Mouse (Mus musculus): ENCODE data around the gene Gm29609.
A peak's percentile ranks its signal among the peaks of the same experiment; 100 is the strongest.

Gene Gm29609

DNA sequence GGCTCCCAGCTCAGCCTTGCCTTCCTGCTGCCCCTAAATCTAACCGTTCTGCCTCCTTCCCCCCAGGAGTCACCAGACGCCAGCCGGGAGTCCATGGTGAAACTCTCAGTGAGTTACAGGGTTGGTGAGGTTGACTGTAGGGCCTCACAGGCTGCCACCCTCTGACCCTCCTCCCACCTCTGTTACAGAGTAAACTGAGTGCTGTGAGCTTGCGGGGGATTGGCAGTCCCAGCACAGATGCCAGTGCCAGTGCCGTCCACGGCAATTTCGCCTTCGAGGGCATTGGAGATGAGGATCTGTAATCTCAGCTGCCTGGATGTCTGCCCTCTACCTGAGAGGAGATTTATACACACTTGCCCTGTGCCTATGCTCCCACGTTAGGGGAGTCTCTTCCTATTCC is 18.5 kb upstream of the Gm29609 start:
- DNase-seq (ENCODE audit: low spot score in 2 of 2), result no peak

DNA sequence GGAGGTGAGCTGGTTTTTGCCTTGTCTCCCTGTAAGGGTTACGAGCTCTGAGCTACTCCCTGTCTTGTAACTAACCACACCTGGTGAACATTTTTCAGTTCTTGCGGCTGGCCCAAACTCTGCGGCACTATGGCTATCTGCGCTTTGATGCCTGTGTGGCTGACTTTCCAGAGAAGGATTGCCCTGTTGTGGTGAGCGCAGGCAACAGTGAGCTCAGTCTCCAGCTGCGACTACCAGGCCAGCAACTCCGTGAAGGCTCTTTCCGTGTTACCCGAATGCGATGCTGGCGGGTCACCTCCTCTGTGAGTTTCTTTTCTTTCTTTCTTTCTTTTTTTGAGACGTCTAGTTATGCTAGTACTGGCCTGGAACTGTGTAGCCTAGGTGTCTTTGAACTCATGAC is 17.4 kb upstream of the Gm29609 start:
- DNase-seq (ENCODE audit: low spot score in 2 of 2), result no peak

DNA sequence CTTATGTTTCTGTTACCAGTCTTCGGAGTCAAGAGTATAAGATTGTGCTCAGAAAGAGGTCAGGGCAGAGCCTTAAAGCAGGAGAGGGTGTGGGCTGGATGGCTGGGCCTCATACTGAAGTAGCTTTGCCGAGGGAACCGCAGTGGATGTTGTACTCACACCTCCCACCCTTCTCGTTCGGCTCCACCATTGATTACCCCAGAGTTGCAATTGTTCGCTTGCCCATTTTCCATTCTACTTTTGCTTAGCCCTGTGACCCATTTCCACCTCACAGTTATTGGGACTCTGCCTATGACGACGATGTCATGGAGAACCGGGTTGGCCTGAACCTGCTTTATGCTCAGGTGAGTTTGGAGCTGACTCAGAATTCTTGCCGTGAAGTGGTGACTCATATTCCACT is 16.5 kb upstream of the Gm29609 start:
- DNase-seq (ENCODE audit: low spot score in 2 of 2), result no peak

DNA sequence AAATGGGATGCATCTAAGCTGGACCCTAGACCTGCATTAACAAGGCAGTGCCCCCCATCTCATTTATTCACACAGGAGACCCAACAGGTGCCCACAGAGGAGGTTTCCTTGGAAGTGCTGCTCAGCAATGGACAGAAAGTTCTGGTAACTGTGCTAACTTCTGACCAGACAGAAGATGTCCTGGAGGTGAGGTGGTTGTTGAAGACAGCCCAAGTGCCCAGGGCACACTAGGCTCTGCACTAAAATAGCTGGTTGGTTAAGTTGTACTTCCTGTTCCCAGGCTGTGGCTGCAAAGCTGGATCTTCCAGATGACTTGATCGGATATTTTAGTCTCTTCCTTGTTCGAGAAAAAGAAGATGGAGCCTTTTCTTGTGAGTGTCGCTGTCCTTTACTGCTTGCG is 16.0 kb upstream of the Gm29609 start:
- DNase-seq (ENCODE audit: low spot score in 2 of 2), result no peak

DNA sequence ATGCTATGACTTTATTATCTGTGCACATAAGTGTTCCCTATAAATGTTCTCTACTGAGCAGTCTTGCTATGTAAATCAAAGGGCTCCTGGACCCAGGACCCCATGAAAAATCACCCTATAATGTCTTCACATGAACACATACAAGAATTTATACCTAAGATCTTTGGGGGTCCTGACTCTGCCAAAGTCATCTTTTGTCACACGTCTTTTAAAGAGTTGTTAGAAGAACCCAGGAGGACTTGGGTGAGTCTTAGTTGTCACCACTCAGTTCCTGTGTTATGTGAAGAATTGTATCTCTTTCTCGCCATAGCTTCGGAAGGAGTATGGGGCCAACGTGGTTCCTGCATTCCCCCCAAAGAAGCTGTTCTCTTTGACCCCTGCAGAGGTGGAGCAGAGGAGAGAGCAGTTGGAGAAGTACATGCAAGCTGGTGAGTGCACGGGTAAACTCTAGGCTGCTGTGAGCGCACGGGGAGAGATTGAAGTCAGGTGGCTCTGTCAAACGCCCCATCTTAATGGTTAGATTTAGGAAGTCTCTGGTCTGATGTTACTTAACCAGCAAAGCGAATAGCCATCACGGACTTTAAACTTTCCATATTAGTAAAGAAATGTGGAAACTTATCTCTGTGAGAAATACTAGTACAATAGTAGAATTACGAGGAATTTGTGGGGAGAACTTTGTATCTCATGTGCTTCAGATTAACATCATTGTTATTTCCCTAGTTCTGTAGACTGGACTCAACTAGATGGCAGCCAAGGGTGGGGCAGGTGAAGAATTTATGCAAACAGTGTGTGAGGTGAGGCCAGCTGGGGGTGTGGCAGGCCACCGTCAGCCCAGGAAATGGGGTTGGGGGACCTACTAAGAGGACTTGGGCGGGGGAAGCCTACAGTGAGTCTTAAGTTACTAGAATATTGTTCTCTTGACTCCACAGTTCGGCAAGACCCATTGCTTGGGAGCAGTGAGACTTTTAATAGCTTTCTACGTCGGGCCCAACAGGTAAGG is 15.1 kb upstream of the Gm29609 start:
- no peak for DNase-seq (ENCODE audit: low spot score in 2 of 2)

DNA sequence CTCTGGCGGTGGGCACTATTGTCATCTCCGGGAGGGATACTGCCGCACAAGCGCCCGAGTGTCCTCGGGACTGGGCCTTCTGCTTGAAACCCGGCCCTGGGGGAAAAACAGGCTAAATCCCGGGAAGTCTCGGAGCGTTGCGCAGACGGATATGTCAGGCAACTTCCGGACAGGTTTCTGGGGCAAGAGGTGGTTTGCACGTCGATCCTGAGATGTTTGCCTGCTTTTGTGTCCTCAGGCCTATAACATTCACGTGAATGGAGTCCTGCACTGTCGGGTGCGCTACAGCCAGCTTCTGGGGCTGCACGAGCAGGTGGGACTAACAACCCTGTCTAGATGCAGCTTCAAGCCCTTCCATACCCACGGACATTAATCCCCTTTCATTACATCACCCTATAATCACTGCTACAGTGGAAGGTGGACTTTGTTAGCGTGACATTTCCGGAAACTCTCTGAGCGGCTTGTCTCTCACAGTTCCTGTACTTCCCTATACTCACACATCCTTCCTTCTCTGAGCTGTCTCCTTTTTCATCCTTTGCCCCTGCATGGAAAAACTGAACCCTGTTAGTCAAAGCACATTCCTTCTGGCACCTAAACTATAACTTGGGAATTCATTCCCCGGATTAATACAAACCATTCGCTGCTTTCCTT is 14.0 kb upstream of the Gm29609 start:
- no peak for DNase-seq (ENCODE audit: low spot score in 2 of 2)

DNA sequence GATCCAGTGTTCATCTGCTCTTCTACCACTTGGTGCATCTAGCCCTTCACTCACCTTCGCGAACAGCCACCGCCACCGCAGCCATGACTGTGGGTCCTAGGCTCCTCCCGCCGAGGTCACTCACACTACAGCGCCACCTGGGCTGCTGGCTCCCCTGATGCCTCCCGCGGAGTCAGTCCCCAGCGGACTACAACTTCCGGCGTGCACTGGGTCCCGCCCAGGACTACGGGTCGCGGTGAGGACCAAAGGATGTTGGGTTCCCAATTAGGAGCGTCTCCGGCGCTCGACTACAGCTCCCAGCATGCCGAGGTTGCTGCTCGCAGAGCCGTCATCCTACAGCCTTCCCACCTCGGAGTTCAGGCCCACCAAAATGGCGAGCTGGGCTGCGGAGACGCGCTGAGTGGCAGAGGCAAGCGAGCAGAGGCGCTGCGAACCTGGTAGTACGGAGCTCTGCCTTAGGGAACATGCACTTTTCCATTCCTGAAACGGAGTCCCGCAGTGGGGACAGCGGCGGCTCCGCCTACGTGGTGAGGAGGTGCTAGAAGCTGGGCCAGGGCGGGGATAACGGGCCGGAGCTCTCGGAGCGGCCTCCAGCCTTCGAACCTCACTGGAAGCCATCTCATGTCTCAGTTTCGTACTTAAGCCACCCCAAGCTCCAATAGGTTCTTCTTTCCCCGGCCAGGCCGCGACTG is 13.4 kb upstream of the Gm29609 start, which contains the start of the genes Snx17 and Eif2b4:
Gene Snx17 (plus strand): TSS at position 289 of the 692 bp plus-strand sequence.
Gene Eif2b4 (minus strand): TSS at position 492 of the 692 bp plus-strand sequence.
- DNase-seq (ENCODE audit: low spot score in 2 of 2), result peak; percentile 98 to 99

DNA sequence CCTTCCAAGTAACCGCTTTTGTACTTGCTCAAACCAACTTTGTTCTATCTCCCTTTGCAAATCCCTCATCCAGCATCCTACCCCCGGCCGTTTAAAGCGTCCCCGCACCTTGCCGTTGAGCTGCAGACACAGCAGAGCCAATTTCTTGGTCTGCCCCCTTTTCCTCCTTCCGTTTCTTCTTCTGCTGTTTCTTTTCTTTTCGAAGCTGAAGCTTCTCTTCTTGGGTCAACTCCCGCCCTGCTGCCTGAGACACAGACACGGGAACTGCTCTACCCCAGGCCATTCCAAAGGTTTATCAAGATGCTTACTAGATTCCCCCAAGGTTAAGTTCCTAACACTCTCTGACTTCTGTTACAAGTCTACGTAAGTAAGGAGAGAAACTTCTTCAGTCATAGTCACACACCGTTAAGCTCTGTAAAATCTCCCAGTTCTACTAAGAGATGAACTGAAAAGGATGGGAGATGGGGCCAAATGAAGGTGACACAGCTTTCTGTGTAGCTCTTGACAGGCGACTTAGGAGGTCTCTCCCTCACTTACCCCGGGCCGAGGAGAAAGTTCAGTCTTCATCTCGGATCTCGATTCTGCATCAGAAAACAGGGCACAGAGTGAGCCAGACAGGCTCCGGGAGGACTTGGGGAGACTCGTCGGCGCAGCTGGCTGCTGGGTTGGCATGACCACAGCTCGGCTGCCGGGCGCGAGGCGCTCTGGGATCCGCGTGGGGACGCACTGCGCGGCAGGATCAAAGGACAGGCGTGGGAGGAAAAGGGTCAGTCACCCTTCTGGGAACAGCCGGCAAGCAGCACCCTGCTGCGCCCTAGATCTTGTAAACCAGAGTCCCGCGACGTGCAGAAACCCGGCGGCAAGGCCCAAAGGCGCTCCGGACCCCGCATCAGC is 12.6 kb upstream of the Gm29609 start:
- DNase-seq (ENCODE audit: low spot score in 2 of 2), result no peak

DNA sequence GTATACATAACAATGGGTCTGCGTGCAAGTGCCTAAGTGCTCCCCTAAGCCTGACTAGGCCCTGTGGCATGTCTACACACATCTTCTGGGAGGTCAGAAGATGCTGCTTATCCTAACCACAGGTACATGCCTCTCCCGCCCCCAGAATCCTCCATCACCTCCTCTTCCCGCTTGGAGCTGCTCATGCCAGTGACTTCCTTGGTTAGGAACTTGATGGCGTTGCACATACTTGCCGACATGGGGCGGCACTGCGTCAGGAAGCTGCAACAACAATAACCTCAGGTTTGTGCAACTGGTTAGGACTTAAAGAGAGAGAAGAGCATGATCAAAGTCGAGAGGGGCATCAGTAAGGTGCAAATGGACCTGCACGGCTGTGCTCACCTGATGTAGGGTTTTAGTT is 10.5 kb upstream of the Gm29609 start:
- no peak for DNase-seq (ENCODE audit: low spot score in 2 of 2)

DNA sequence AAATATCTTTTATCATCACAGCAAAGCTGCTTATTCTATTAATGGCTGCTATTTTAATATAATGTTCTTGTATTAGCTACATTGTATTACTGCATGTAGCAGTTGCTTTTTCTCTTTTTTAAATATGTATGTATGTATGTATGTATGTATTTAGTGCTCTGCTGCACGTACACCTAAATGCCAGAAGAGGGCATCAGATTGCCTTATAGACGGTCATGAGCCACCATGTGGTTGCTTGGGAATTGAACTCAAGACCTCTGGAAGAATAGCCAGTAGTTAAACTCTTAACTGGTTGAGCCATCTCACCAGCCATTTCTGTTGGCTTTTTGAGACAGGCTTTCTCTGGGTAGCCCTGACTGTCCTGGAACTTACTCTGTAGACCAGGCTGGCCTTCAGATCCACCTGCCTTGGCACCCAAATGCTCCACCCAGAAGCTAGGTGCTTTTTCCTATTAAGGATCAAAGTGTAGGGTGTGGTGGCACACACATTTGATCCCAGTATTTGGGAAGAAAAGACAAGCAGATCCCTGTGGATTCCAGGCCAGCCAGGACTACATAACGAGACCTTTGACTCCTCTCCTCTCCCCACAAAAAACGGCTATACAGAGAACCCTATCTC is 8.6 kb upstream of the Gm29609 start:
- DNase-seq (ENCODE audit: low spot score in 2 of 2), result no peak

DNA sequence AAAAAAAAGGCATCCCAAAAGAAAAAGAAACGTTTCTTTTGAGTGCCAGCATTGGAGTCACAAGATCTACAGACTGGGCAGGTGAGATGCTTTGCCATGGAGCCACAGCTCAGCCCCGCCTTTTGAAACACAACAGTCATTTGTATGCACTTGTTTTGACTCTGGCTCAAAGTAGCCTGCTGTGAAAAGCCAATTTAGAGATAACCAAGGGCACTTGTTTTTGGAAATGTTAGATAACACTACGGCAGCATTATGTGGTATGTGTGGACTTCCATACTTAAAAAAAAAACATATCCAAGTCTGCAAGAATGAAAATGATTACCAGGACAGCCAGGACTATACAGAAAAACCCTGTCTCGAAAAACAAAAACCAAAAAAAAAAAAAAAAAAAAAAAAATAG is 4.0 kb upstream of the Gm29609 start:
- no peak for DNase-seq (ENCODE audit: low spot score in 2 of 2)

DNA sequence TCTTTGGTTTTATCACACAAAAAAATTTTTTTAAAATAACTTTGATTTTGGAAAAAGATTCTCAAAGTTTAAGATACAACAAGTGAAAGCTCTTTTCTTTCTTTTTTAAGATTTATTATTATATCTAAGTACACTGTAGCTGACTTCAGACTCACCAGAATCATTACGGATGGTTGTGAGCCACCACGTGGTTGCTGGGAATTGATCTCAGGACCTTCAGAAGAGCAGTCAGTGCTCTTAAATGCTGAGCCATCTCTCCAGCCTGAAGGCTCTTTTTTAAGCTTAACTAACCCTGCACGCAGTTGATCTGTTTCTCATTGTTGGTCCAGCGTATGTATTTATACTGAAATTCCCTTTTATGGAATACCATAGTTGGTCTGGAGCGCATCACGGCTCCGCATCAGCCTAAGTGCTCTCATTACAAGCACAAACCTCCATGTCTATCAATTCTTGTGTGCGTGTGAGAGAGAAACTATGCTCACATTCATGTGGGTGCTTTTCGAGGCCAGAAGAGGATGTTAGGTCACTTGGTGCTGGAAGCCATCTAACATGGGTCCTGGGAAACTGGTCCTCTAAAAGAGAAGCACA is 1.6 kb upstream of the Gm29609 start:
- no peak for DNase-seq (ENCODE audit: low spot score in 2 of 2)

DNA sequence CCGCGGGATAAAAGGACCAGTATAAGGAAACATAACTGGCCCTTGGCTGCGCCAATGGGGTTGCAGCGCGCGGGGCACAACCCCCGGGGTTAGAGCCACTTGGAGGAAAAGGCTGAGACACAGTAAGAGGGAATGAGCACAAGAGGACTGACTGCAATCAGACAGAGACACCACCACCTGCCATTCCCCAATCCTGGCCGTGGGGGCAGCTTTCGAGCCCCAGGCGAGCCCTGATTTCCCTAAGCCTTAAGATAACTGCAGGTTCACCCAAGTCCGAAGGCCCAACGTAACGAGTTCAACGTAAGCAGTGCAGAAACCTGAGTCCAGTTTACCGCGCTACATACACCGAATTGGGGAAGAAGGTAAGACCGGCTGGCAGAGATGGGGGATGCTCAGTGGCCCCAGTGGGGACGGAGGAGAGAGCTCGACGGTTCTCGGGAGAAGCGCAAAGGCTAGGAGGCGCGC is 378 bp downstream of the Gm29609 start:
- DNase-seq (ENCODE audit: low spot score in 2 of 2), result no peak

DNA sequence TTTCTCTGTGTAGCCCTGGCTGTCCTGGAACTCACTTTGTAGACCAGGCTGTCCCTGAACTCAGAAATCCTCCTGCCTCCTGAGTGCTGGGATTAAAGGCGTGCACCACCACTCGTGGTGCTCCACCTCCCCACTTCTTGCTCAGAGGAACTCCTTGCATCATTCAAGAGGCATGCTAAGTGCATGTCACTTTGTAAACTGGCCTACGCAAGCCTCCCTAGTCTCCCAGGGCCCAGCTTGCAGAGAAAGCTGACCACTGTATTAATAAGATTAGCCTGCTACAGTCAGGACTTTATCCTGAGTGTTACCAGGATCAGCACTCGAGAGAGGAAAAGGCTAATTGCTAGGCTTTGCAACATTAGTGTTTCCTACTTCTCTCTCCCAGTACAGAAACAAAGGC is 11.1 kb downstream of the Gm29609 start:
- no peak for DNase-seq (ENCODE audit: low spot score in 2 of 2)

DNA sequence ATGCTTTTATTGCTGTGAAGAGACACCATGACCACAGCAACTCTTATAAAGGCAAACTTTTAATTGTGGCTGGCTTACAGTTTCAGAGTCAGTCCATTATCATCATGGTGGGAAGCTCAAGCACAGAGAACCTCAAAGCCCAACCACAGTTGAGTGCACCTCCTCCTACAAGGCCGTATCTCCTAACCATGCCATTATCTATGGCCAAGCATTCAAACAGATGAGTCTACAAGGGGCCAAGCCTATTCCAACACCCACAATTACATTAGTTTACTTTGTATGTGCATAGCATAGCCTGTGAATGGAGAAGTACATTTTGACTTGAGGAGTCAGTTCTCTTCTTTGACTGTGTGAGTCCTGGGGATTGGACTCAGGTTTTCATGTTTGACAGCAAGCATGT is 14.8 kb downstream of the Gm29609 start:
- DNase-seq (ENCODE audit: low spot score in 2 of 2), result no peak

DNA sequence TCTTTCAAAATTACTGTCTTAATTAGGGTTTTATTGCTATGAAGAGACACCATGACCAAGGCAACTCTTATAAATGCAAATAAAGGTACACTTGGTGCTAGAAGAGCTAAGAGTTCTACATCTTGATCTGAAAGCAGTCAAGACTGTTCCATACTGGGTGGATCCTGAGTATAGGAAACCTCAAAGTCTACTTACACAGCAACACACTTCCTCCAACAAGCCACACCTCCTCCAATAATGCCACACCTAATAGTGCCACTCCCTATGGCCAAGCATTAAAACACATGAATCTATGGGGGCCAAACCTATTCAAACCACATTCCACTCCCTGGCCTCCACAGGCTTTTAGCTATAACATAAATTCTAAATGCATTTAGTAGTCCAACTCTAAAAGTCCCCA is 17.2 kb downstream of the Gm29609 start:
- no peak for DNase-seq (ENCODE audit: low spot score in 2 of 2)

DNA sequence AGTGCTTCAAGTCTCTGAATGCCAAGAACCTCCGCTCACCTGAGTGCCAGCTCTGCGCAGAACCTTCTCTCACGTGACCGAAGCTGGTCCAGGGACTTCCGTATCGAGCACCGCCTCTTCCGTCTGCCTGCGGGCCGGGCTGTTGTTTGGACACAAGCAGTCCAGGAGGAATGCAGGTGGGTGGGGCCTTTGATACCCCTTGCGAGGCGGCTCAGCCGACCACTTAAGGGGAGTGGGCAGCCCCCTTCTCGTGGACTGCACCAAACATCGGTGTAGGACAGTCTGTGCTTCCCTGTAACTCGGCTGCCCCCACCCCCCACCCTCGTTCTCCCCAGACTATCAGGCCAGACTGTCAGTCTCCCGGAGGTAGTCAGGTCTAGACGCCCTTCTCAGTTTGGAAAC is 25.6 kb downstream of the Gm29609 start, which contains the start of gene Mpv17:
Gene Mpv17 (minus strand): TSS at position 100 of the 402 bp plus-strand sequence.
- peak; percentile 73 to 79 for DNase-seq (ENCODE audit: low spot score in 2 of 2)

DNA sequence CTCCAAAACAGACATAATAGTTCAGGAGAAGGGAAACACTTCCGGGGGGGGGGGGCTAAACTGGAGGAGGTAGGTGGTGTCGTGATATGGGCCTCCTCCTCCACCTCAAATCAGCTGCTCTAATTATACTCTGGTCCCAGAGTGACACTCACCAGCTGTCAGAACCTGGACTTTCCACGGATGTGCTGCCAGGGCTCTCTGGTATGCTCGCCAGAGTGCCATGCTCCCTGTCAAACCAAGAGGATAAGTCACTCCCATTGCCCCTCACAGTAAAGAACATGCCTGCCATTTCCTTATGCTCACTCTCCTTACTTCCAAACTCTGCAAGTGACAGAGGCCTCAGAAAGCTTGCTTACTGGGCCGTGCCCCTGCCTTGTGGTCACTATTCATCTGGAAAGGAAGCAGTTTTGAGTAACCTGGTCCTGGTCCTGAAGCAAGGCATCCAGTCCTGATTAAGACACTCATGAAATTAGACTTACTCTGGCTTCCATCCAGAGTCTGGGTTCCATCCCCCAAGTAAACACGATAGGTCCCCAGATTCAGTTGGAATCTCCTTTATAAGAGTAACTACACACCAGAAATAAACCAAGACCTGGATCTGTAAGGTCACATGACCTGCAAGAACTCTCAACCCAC is 26.1 kb downstream of the Gm29609 start:
- DNase-seq (ENCODE audit: low spot score in 2 of 2), result no peak

DNA sequence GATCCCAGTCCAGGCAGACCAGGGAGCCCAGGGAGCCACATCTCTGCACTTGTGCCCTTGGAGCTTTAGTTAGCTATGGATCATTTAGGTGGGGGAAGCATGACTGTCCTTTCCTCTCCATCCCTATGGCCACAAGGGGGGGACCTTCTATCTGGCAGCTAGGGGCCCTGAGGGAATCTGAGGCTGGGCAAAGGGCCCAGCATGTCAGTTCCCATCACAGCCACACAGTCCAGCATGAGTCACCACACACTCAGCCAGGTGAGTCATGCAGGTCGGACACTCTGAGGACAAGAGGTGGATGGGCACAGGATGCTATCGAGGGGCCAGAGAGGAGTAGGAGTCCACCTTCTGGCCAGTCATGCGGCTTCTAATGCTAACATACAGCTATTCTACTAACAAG is 28.0 kb downstream of the Gm29609 start:
- no peak for DNase-seq (ENCODE audit: low spot score in 2 of 2)

DNA sequence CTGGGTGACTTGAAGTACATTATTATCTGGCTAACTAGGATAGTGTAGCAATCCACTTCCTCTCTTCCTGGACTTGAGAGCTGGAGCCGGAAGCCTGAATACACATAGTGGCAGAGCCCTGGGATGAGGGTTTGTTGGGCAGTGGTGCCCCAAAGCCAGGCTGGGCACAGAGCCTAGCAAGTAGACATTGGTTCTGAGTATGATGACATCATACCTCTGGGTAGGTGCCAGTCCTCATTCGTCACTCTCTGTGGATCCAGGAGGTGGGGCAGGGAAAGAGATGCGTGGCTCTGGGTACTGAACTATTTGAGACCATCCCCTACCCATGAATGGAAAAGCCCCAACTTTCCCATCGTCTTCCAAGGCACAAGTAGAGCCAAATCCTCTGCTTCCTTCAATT is 29.9 kb downstream of the Gm29609 start:
- DNase-seq (ENCODE audit: low spot score in 2 of 2), result no peak
